Mouse (Mus musculus): Measurements from ENCODE around the gene Ggcx.

Ggcx gene

GRCm38 (mm10) chr6:72414076-72414756 lies at the start of gene Ggcx:
TSS of gene Ggcx (plus strand) at chr6:72414308.
- DNase-seq (ENCODE audit: low read depth, low spot score), result peak; percentile 91

GRCm38 (mm10) chr6:72364985-72365384 lies 49.1 kb upstream of the Ggcx start:
- no peak for DNase-seq (ENCODE audit: low read depth, low spot score)

- no peak for DNase-seq (ENCODE audit: low read depth, low spot score)
These were observed 47.8 kb upstream of the Ggcx start for GRCm38 (mm10) chr6:72366304-72366703.

GRCm38 (mm10) chr6:72366844-72367443 lies 47.2 kb upstream of the Ggcx start, which contains the start of gene Rnf181:
TSS of gene Rnf181 (minus strand) at chr6:72366956.
- no peak for DNase-seq (ENCODE audit: low read depth, low spot score)

GRCm38 (mm10) chr6:72367460-72367974 lies 46.6 kb upstream of the Ggcx start:
- no peak for DNase-seq (ENCODE audit: low read depth, low spot score)

- no peak for DNase-seq (ENCODE audit: low read depth, low spot score)
These were observed 44.6 kb upstream of the Ggcx start for GRCm38 (mm10) chr6:72369557-72369956.

- DNase-seq (ENCODE audit: low read depth, low spot score), result no peak
These were observed 44.0 kb upstream of the Ggcx start for GRCm38 (mm10) chr6:72370091-72370490.

GRCm38 (mm10) chr6:72371147-72371546 lies 43.0 kb upstream of the Ggcx start:
- no peak for DNase-seq (ENCODE audit: low read depth, low spot score)

- no peak for DNase-seq (ENCODE audit: low read depth, low spot score)
These were observed 42.5 kb upstream of the Ggcx start for GRCm38 (mm10) chr6:72371571-72371970.

- no peak for DNase-seq (ENCODE audit: low read depth, low spot score)
These were observed 40.9 kb upstream of the Ggcx start for GRCm38 (mm10) chr6:72373184-72373583.

GRCm38 (mm10) chr6:72374206-72374605 lies 39.9 kb upstream of the Ggcx start:
- DNase-seq (ENCODE audit: low read depth, low spot score), result no peak

- no peak for DNase-seq (ENCODE audit: low read depth, low spot score)
These were observed 39.1 kb upstream of the Ggcx start for GRCm38 (mm10) chr6:72374820-72375563.

- no peak for DNase-seq (ENCODE audit: low read depth, low spot score)
These were observed 35.4 kb upstream of the Ggcx start for GRCm38 (mm10) chr6:72378510-72379234.

- DNase-seq (ENCODE audit: low read depth, low spot score), result peak; percentile 75
These were observed 34.6 kb upstream of the Ggcx start for GRCm38 (mm10) chr6:72379377-72380130.

- DNase-seq (ENCODE audit: low read depth, low spot score), result peak; percentile 74
These were observed 33.9 kb upstream of the Ggcx start, which contains the start of gene Vamp5 for GRCm38 (mm10) chr6:72380131-72380770. TSS of gene Vamp5 (minus strand) at chr6:72380468.

- DNase-seq (ENCODE audit: low read depth, low spot score), result no peak
These were observed 31.6 kb upstream of the Ggcx start for GRCm38 (mm10) chr6:72382494-72382893.

- no peak for DNase-seq (ENCODE audit: low read depth, low spot score)
These were observed 30.8 kb upstream of the Ggcx start for GRCm38 (mm10) chr6:72383142-72383820.

- DNase-seq (ENCODE audit: low read depth, low spot score), result no peak
These were observed 30.2 kb upstream of the Ggcx start for GRCm38 (mm10) chr6:72383952-72384351.

- no peak for DNase-seq (ENCODE audit: low read depth, low spot score)
These were observed 28.9 kb upstream of the Ggcx start for GRCm38 (mm10) chr6:72385258-72385657.

GRCm38 (mm10) chr6:72386561-72386960 lies 27.5 kb upstream of the Ggcx start:
- no peak for DNase-seq (ENCODE audit: low read depth, low spot score)

Data from skeletal muscle tissue, adult 2 months (tissue).